Mouse (Mus musculus) kidney, embryonic 15.5 days (tissue): ENCODE data around the gene Map3k6. TPM values are rescaled to one million over a fixed set of nuclear protein-coding genes. Genes with fewer than 3 reads are reported as not detected.

Source experiments
- ATAC-seq: fragments of 200-750 bp; cut with Nextera tagmentation; replicated peaks from 2 replicates; pipeline ENCODE4 v1.8.0; 2017; ENCODE audit warnings: moderate TSS enrichment; ENCODE audit not compliant: low FRiP score
- H3K27ac ChIP-seq: fragments of 300-500 bp; sonication (generic); 2 replicates; pipeline ENCODE4 v1.5.1; 2015; ENCODE audit warnings: mild to moderate bottlenecking, inconsistent platforms
- H3K27me3 ChIP-seq: fragments of 300-500 bp; sonication (generic); 2 replicates; pipeline ENCODE4 v1.6.1; 2015; ENCODE audit warnings: inconsistent platforms
- H3K36me3 ChIP-seq: fragments of 300-500 bp; sonication (generic); 2 replicates; pipeline ENCODE4 v1.6.1; 2015; ENCODE audit warnings: inconsistent platforms
- H3K4me1 ChIP-seq: fragments of 300-500 bp; sonication (generic); 2 replicates; pipeline ENCODE4 v1.6.1; 2015; ENCODE audit warnings: inconsistent platforms
- H3K4me2 ChIP-seq: fragments of 300-500 bp; sonication (generic); 2 replicates; pipeline ENCODE4 v1.6.1; 2015; ENCODE audit warnings: moderate library complexity, mild to moderate bottlenecking, inconsistent platforms
- H3K4me3 ChIP-seq: fragments of 300-500 bp; sonication (generic); replicated peaks from 2 replicates; pipeline ENCODE4 v1.5.1; 2015; ENCODE audit warnings: mild to moderate bottlenecking, inconsistent platforms
- H3K9ac ChIP-seq: fragments of 300-500 bp; sonication (generic); 2 replicates; pipeline ENCODE4 v1.6.1; 2015; ENCODE audit warnings: mild to moderate bottlenecking, inconsistent platforms
- H3K9me3 ChIP-seq: fragments of 300-500 bp; sonication (generic); replicated peaks from 2 replicates; pipeline ENCODE4 v1.6.1; 2016; ENCODE audit warnings: inconsistent platforms
- WGBS: fragments of 180-500 bp; shearing (Covaris S2); methylation state at CpG from one replicate; pipeline ENCODE4 v1.1.7; 2015; ENCODE audit warnings: mixed read lengths; 5-methylcytosine and 5-hydroxymethylcytosine counted together
- polyA plus RNA-seq: library from polyadenylated mRNA; unstranded; fragments of >200 nt; fragmentation: Nextera tagmentation; extraction: Ambion mirVana; gene quantifications from 2 replicates; pipeline ENCODE4 v1.2.1, GENCODE M21; 2015

Gene Map3k6
- polyA plus RNA-seq: 4.0 and 4.3 TPM in 2 replicates

DNA sequence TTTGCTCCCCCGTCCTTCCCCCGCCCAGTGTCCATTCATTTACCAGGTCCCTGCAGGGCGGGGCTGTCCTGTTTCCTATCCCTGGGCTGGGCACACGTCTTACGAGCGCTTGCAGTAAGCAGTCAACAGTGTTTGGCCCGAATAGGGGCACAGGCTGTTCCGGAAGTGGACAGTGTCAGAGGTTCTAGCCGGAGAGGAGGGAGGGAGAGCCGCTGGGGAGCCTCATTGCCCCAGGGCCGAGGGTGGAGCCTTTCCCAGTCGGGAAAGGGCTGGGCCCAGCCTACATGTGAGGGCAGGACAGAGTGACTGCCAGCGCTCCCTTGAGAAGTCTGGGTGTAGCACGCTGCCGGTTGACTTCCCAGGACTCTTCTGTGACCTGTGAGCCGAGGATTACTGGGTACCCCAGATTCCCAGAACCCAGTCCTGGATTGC is at the start of gene Map3k6:
TSS of gene Map3k6 (plus strand) at position 329 of the 432 bp plus-strand sequence.
- Histone ChIP-seq H3K9ac (peak within 1 kb of the TSS; percentile 62), H3K4me1 (peaks cover 27% of the 10 kb centered on the region), H3K4me2 (peak within 1 kb of the TSS; percentile 98), H3K36me3 (no peaks in the 10 kb centered on the region), H3K9me3 (no peaks in the 10 kb centered on the region), H3K27ac (peak within 1 kb of the TSS; percentile 81), H3K4me3 (peak within 1 kb of the TSS; percentile 67), H3K27me3 (peaks cover 36% of the 10 kb centered on the region)
- WGBS: 3% methylated on average over 16 of the region's 16 CpGs
- ATAC-seq: peak; percentile 38

- H3K36me3 ChIP-seq: peaks cover 79% of the 10 kb centered on the region
- H3K9ac ChIP-seq: no peak overlapping the region
- H3K9me3 ChIP-seq: no peaks in the 10 kb centered on the region
- H3K4me3 ChIP-seq: no peak overlapping the region
- ATAC-seq: no peak
- H3K4me2 ChIP-seq: no peak overlapping the region
- H3K27ac ChIP-seq: no peak overlapping the region
- H3K27me3 ChIP-seq: no peaks in the 10 kb centered on the region
- H3K4me1 ChIP-seq: peaks cover 40% of the 10 kb centered on the region
- WGBS: 83% methylated on average over 11 of the region's 11 CpGs
Observed at GRCm38 (mm10) chr4:133194482-133194881, 46.1 kb upstream of the Map3k6 start.

DNA sequence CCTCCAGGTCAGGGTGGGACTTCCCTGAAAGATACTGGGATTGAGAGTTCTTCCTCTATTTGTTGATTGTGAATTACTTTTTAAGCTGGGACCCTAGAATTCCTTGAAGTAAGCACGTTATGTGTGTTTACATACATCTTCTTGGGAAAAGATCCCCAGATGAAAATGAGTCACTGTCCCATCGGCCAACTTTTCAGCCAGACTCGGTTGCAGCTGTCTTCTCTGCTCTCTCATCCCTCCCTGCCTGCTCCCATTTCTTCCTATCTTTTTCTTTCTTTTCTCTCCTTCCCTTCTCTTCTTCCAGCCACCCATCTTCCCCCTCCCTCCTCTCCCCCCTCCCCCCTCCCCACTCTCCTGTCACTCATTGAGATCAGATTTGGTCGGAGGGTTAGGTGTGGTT is 45.6 kb upstream of the Map3k6 start:
- H3K4me1 ChIP-seq: peaks cover 45% of the 10 kb centered on the region
- no peak overlapping the region for H3K9ac ChIP-seq
- H3K9me3 ChIP-seq: no peaks in the 10 kb centered on the region
- no peak overlapping the region for H3K27ac ChIP-seq
- no peak for ATAC-seq
- no peak overlapping the region for H3K4me2 ChIP-seq
- H3K36me3 ChIP-seq: peaks cover 74% of the 10 kb centered on the region
- H3K4me3 ChIP-seq: no peak overlapping the region
- no peaks in the 10 kb centered on the region for H3K27me3 ChIP-seq
- 76% methylated on average over 4 of the region's 4 CpGs for WGBS

DNA sequence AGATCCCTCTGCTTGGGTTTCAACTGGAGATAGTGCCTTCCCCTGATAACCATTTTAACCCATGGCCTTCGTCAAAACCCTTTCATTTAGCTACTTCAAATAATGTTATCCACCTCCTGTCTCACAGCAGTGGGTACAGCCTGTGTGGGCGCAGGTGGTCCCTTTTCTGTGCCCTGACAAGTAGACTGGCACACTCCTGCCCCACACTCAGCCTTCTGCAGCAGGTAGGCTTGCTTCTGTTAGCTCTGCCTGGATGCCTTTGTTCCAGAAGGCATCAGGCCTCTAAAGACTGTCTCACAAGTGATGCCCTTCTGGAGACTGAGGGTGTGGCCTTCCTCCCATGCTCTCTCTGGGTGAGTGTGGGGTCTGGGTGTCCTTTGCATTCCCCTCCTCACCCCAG is 44.5 kb upstream of the Map3k6 start:
- Histone ChIP-seq H3K9ac (no peak overlapping the region), H3K4me1 (peaks cover 56% of the 10 kb centered on the region), H3K27ac (peak overlapping the region; percentile 92), H3K9me3 (no peaks in the 10 kb centered on the region), H3K4me2 (no peak overlapping the region), H3K36me3 (peaks cover 63% of the 10 kb centered on the region), H3K4me3 (no peak overlapping the region), H3K27me3 (no peaks in the 10 kb centered on the region)
- no peak for ATAC-seq
- 89% methylated on average over 2 of the region's 2 CpGs for WGBS

- Histone ChIP-seq H3K27ac (peak overlapping the region; percentile 92), H3K4me2 (no peak overlapping the region), H3K4me3 (no peak overlapping the region), H3K27me3 (no peaks in the 10 kb centered on the region), H3K9ac (no peak overlapping the region), H3K9me3 (no peaks in the 10 kb centered on the region), H3K4me1 (peaks cover 59% of the 10 kb centered on the region), H3K36me3 (peaks cover 56% of the 10 kb centered on the region)
- peak; percentile 44; the same call in 1 of the 2 replicates for ATAC-seq
- 20% methylated on average over 7 of the region's 7 CpGs for WGBS
Observed at GRCm38 (mm10) chr4:133196852-133197251, 43.8 kb upstream of the Map3k6 start.

DNA sequence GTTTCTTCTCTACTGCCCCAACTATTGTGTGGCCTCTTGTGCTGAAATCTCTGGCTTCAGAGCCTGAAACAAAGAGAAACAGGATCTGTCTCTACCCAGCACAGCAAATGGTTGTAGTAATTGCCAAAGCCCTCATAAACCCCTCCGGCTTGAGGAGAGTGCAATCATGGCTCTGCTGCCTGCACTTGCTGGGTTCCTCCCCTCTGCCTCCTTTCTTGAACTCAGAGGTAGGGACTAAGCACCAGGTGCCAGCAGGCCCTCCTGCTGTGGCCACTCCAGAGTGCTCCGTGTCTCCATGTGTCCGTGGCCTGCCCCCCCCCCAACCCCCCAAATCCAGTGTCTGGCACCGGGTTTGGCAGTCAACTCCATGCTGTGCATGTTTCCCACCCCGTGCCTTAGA is 43.3 kb upstream of the Map3k6 start:
- Histone ChIP-seq H3K4me2 (0 out of 2 replicates have a peak overlapping the region, but pooled peaks have one; percentile 22), H3K4me1 (peaks cover 59% of the 10 kb centered on the region), H3K36me3 (peaks cover 51% of the 10 kb centered on the region), H3K9ac (no peak overlapping the region), H3K27me3 (no peaks in the 10 kb centered on the region), H3K9me3 (no peaks in the 10 kb centered on the region), H3K4me3 (no peak overlapping the region), H3K27ac (peak overlapping the region; percentile 92)
- 15% methylated on average over 5 of the region's 5 CpGs for WGBS
- no peak for ATAC-seq

- Histone ChIP-seq H3K4me3 (no peak overlapping the region), H3K4me1 (peaks cover 59% of the 10 kb centered on the region), H3K36me3 (peaks cover 46% of the 10 kb centered on the region), H3K27me3 (no peaks in the 10 kb centered on the region), H3K9ac (no peak overlapping the region), H3K27ac (peak overlapping the region; percentile 92), H3K9me3 (no peaks in the 10 kb centered on the region), H3K4me2 (0 out of 2 replicates have a peak overlapping the region, but pooled peaks have one; percentile 22)
- 21% methylated on average over 13 of the region's 13 CpGs for WGBS
- ATAC-seq: peak; percentile 44; the same call in 1 of the 2 replicates
Observed at GRCm38 (mm10) chr4:133197801-133198286, 42.8 kb upstream of the Map3k6 start.

DNA sequence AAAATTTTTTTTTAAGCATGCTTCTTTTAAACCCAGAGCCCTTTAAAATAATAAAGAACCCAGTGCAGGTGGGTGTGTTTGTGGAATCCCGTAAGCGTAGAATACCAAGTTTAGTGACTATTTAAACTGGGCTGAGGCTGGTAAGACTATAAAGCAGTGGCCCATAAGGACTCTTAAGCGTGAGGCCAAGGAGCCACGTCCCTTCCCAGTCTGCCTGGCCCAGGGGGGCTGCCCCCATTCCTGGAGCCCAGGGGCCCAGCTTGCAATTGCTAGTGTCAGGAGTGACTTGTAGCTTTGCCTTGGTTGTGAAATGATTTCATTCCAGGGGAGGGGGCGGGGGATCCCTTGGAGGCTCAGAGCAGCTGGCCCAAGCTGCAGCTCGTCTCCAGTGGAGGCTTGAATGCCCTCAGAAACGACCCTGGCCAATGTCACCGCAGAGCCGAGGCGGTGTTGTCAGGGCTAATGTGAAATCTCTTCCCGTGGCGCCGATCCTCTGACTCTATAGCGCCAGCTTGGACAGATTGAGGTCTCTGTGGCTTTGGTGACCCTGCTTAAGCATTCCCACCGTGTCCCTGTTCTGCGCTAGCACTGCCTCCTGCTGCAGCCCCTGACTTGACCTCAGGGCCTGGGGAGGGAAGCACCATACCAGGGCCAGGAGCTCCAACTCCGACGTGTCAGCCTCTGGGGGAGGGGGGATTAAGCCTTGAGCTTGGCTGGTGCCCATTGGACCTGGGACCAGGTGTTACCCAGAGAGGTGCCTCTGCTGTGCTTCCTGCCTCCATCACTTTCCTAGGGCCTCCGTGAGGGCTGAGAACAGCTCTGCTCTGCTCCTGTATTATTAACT is 42.1 kb upstream of the Map3k6 start:
- ATAC-seq: 0 out of 2 replicates have a peak, but pooled peaks have one; percentile 13
- Histone ChIP-seq H3K27ac (peak overlapping the region; percentile 92), H3K36me3 (peaks cover 39% of the 10 kb centered on the region), H3K9me3 (no peaks in the 10 kb centered on the region), H3K27me3 (no peaks in the 10 kb centered on the region), H3K4me3 (no peak overlapping the region), H3K9ac (no peak overlapping the region), H3K4me1 (peaks cover 59% of the 10 kb centered on the region), H3K4me2 (0 out of 2 replicates have a peak overlapping the region, but pooled peaks have one; percentile 22)
- 26% methylated on average over 19 of the region's 19 CpGs for WGBS

DNA sequence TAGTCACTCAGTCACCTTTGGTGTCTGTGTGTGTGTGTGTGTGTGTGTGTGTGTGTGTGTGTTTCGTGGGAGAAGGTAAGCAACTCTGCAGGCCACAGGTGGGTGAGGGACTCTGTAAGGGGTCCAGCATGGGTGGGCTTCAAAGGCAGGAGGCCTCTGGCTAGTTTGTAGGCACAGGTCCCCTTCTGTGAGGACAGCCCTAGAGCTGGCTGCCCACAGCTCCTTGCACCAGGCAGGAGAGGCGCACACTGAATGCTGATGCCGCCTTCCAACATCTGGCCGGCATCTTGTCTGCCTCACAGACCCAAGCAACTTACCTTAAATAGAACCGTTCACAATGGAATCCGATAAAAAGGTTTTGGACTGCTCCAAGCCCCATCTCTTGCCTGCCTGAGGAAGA is 40.9 kb upstream of the Map3k6 start:
- H3K4me2 ChIP-seq: peak overlapping the region; percentile 31; the same call in 1 of the 2 replicates
- H3K4me1 ChIP-seq: peaks cover 64% of the 10 kb centered on the region

DNA sequence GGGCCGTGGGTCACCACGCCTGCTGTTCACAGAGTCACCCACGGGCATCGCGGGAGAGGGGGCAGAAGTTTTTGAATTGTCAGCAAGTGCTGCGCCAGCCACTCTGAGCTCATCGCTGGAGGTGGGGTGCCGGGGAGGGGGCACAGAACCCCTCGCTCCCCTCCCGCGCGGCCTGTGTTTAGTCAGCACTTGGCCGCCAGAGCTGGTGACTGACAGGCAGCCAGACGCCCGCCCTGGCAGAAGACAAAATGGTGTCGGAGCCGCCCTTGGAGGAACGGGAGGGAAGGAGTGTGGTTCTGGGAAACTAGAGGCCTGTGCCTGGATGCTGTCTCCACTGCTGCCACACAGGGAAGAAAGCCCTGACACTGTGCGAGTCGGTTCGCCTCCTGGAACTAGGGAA is 40.3 kb upstream of the Map3k6 start:
- H3K4me1 ChIP-seq: peaks cover 68% of the 10 kb centered on the region
- no peak overlapping the region for H3K4me3 ChIP-seq
- no peak for ATAC-seq
- H3K4me2 ChIP-seq: peak overlapping the region; percentile 31
- peaks cover 21% of the 10 kb centered on the region for H3K36me3 ChIP-seq
- no peaks in the 10 kb centered on the region for H3K27me3 ChIP-seq
- no peaks in the 10 kb centered on the region for H3K9me3 ChIP-seq
- peak overlapping the region; percentile 26 for H3K9ac ChIP-seq
- WGBS: 38% methylated on average over 21 of the region's 21 CpGs
- peak overlapping the region; percentile 70 for H3K27ac ChIP-seq

More for the DNA sequence above, 40.9 kb upstream of the Map3k6 start:
- Histone ChIP-seq H3K4me3 (no peak overlapping the region), H3K36me3 (peaks cover 27% of the 10 kb centered on the region), H3K27me3 (no peaks in the 10 kb centered on the region), H3K9ac (peak overlapping the region; percentile 26; the same call in 1 of the 2 replicates), H3K27ac (peak overlapping the region; percentile 70), H3K9me3 (no peaks in the 10 kb centered on the region)
- ATAC-seq: no peak
- WGBS: 71% methylated on average over 6 of the region's 6 CpGs

DNA sequence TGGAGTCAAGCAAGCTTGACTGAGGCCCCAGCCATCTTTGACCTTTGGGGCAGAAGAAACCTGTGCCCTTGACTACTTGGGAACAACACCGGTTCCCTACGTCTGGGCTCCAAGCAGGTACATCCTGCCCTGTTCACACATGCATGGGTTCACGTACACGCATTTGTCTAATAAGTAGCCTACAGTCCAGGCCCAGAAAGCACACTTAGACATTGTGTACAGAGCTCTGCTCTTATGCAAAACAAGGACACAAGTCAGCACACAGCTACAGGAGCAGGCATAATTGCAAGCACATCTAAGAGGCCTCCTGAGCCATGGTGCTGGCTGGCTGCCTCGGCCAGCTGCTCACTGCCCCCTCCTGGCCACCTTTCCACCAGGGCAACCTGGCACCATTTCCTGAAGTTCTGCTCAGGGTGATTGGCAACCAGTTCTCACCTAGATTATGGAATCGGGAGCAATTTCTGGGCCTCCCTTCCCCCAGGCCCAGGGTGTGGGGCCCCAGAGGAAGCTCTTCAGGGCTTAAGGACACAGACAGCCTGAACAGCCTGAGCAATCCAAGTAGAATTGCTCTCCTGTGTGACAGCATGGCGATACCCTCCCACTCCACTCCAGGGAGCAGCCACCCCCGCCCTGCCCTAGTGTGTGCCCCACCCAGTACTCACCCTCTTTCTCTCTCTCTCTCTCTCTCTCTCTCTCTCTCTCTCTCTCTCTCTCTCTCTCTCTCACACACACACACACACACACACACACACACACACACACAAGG is 39.4 kb upstream of the Map3k6 start:
- H3K4me3 ChIP-seq: no peak overlapping the region
- H3K9me3 ChIP-seq: no peaks in the 10 kb centered on the region
- H3K36me3 ChIP-seq: peaks cover 12% of the 10 kb centered on the region
- H3K27ac ChIP-seq: peak overlapping the region; percentile 70
- H3K9ac ChIP-seq: no peak overlapping the region
- no peaks in the 10 kb centered on the region for H3K27me3 ChIP-seq
- peaks cover 62% of the 10 kb centered on the region for H3K4me1 ChIP-seq
- 47% methylated on average over 8 of the region's 8 CpGs for WGBS
- ATAC-seq: 0 out of 2 replicates have a peak, but pooled peaks have one; percentile 7
- H3K4me2 ChIP-seq: no peak overlapping the region
